Mouse (Mus musculus): Measurements from ENCODE around the gene Prkcsh. TPM values are rescaled to one million over a fixed set of nuclear protein-coding genes. Genes with fewer than 3 reads are reported as not detected.

Prkcsh gene
- total and polyA plus RNA-seq, 3 experiments, result 183 to 577 (median 356) TPM

GRCm38 (mm10) chr9:21978398-21979128 lies 24.0 kb upstream of the Prkcsh start:
- no peak overlapping the region for H3K27ac ChIP-seq (ENCODE audit: control insufficient read depth, low read depth, low read length)
- H3K27me3 ChIP-seq (ENCODE audit: control insufficient read depth in 1 of 2, insufficient read depth in 2 of 2, low read length in 2 of 2), result peaks cover 14 to 17% of the 10 kb centered on the region in 2 experiments
- DNase-seq (ENCODE audit: low read depth, low spot score), result no peak
- no peaks in the 10 kb centered on the region for H3K79me2 ChIP-seq (ENCODE audit: control insufficient read depth, insufficient read depth, low read length, poor library complexity)
- no peak for TF ChIP-seq ZKSCAN1 (IDR thresholded peaks at IDR 0.05; ENCODE audit: low read depth, low read length)
- no peak for TF ChIP-seq MXI1 (IDR thresholded peaks at IDR 0.05; ENCODE audit: low read depth, low read length)
- no peak for TF ChIP-seq MYB (IDR thresholded peaks at IDR 0.05; ENCODE audit: low read depth, low read length)
- no peak for TF ChIP-seq GATA1 (IDR thresholded peaks at IDR 0.05; ENCODE audit: low read depth, low read length)
- no peak for TF ChIP-seq SMC3 (IDR thresholded peaks at IDR 0.05; ENCODE audit: low read depth, low read length)
- H3K4me3 ChIP-seq (ENCODE audit: control insufficient read depth in 1 of 2, insufficient read depth in 1 of 2, low read depth in 2 of 2, low read length in 2 of 2), result no peak overlapping the region
- H3K9ac ChIP-seq (ENCODE audit: control insufficient read depth, low read depth, low read length, poor library complexity, severe bottlenecking), result no peak overlapping the region
- no peaks in the 10 kb centered on the region for H3K4me1 ChIP-seq (ENCODE audit: control insufficient read depth in 1 of 2, insufficient read depth in 2 of 2, low read length in 2 of 2)
- H3K9me3 ChIP-seq (replicated peaks; ENCODE audit: insufficient read depth, low read length), result no peaks in the 10 kb centered on the region
- no peaks in the 10 kb centered on the region for H3K36me3 ChIP-seq (ENCODE audit: control insufficient read depth in 1 of 2, insufficient read depth in 2 of 2, low read length in 2 of 2)

- Histone ChIP-seq H3K4me1 (ENCODE audit: control insufficient read depth in 1 of 2, insufficient read depth in 2 of 2, low read length in 2 of 2) (no peaks in the 10 kb centered on the region), H3K27me3 (ENCODE audit: control insufficient read depth in 1 of 2, insufficient read depth in 2 of 2, low read length in 2 of 2) (peaks cover 31 to 47% of the 10 kb centered on the region in 2 experiments), H3K79me2 (ENCODE audit: control insufficient read depth, insufficient read depth, low read length, poor library complexity) (no peaks in the 10 kb centered on the region), H3K9me3 (replicated peaks; ENCODE audit: insufficient read depth, low read length) (no peaks in the 10 kb centered on the region), H3K4me3 (ENCODE audit: control insufficient read depth in 1 of 2, insufficient read depth in 1 of 2, low read depth in 2 of 2, low read length in 2 of 2) (no peak overlapping the region), H3K36me3 (ENCODE audit: control insufficient read depth in 1 of 2, insufficient read depth in 2 of 2, low read length in 2 of 2) (no peaks in the 10 kb centered on the region), H3K27ac (ENCODE audit: control insufficient read depth, low read depth, low read length) (no peak overlapping the region), H3K9ac (ENCODE audit: control insufficient read depth, low read depth, low read length, poor library complexity, severe bottlenecking) (no peak overlapping the region)
- DNase-seq (ENCODE audit: low read depth, low spot score), result no peak
- TF ChIP-seq CHD1 (IDR thresholded peaks at IDR 0.05; ENCODE audit: low read depth, low read length), result no peak
- no peak for TF ChIP-seq BHLHE40 (IDR thresholded peaks at IDR 0.05; ENCODE audit: borderline replicate concordance, low read depth, low read length)
- no peak for TF ChIP-seq ELF1 (IDR thresholded peaks at IDR 0.05; ENCODE audit: low read depth, low read length)
- TF ChIP-seq TCF12 (IDR thresholded peaks at IDR 0.05; ENCODE audit: low read depth, low read length), result no peak
- TF ChIP-seq SIN3A (IDR thresholded peaks at IDR 0.05; ENCODE audit: low read length), result no peak
- TF ChIP-seq HCFC1 (IDR thresholded peaks at IDR 0.05; ENCODE audit: low read depth, low read length), result no peak
- TF ChIP-seq ZMIZ1 (IDR thresholded peaks at IDR 0.05; ENCODE audit: low read depth, low read length), result no peak
These were observed 18.7 kb upstream of the Prkcsh start for GRCm38 (mm10) chr9:21983911-21984310.

- peaks cover 22 to 37% of the 10 kb centered on the region in 2 experiments for H3K27me3 ChIP-seq (ENCODE audit: control insufficient read depth in 1 of 2, insufficient read depth in 2 of 2, low read length in 2 of 2)
These were observed 14.8 kb upstream of the Prkcsh start for GRCm38 (mm10) chr9:21987592-21988342.

More at GRCm38 (mm10) chr9:21987592-21988342, 14.8 kb upstream of the Prkcsh start:
- no peaks in the 10 kb centered on the region for H3K79me2 ChIP-seq (ENCODE audit: control insufficient read depth, insufficient read depth, low read length, poor library complexity)
- DNase-seq (ENCODE audit: low read depth, low spot score), result no peak
- H3K4me3 ChIP-seq (ENCODE audit: control insufficient read depth in 1 of 2, insufficient read depth in 1 of 2, low read depth in 2 of 2, low read length in 2 of 2), result no peak overlapping the region
- no peaks in the 10 kb centered on the region for H3K36me3 ChIP-seq (ENCODE audit: control insufficient read depth in 1 of 2, insufficient read depth in 2 of 2, low read length in 2 of 2)
- H3K27ac ChIP-seq (ENCODE audit: control insufficient read depth, low read depth, low read length), result no peak overlapping the region
- H3K4me1 ChIP-seq (ENCODE audit: control insufficient read depth in 1 of 2, insufficient read depth in 2 of 2, low read length in 2 of 2), result no peaks in the 10 kb centered on the region
- no peaks in the 10 kb centered on the region for H3K9me3 ChIP-seq (replicated peaks; ENCODE audit: insufficient read depth, low read length)
- H3K9ac ChIP-seq (ENCODE audit: control insufficient read depth, low read depth, low read length, poor library complexity, severe bottlenecking), result no peak overlapping the region
- TF ChIP-seq ZC3H11A (IDR thresholded peaks at IDR 0.05; ENCODE audit: low read depth, low read length) (no peak), JUND (IDR thresholded peaks at IDR 0.05; ENCODE audit: low read depth, low read length) (no peak)

Measured in MEL (cell line).